Mouse (Mus musculus): Measurements from ENCODE around the gene Smarca2. TPM values are rescaled to one million over a fixed set of nuclear protein-coding genes. Genes with fewer than 3 reads are reported as not detected.
A peak's percentile ranks its signal among the peaks of the same experiment; 100 is the strongest.

The Smarca2 gene
- polyA plus RNA-seq, 1 experiment from 2014 or later, result 60.0 TPM

GRCm38 (mm10) chr19:26754016-26754794 is 149.4 kb downstream of the Smarca2 start:
- Histone ChIP-seq H3K27me3 (no peaks in the 10 kb centered on the region), H3K4me2 (no peak overlapping the region), H3K4me3 (replicated peaks) (no peak overlapping the region), H3K9me3 (no peaks in the 10 kb centered on the region; the same call in 1 of the 2 replicates), H3K27ac (no peak overlapping the region), H3K9ac (no peak overlapping the region), H3K4me1 (peaks cover 12% of the 10 kb centered on the region), H3K36me3 (replicated peaks) (peaks cover 14% of the 10 kb centered on the region; the same call in 1 of the 2 replicates)
- WGBS, result 86% methylated on average over 10 of the region's 10 CpGs
- ATAC-seq (ENCODE audit: low FRiP score), result no peak

GRCm38 (mm10) chr19:26755991-26756390 is 151.1 kb downstream of the Smarca2 start:
- Histone ChIP-seq H3K4me2 (no peak overlapping the region), H3K4me1 (peaks cover 4% of the 10 kb centered on the region), H3K27me3 (no peaks in the 10 kb centered on the region), H3K27ac (no peak overlapping the region), H3K4me3 (replicated peaks) (no peak overlapping the region), H3K9me3 (no peaks in the 10 kb centered on the region; the same call in 1 of the 2 replicates), H3K9ac (no peak overlapping the region), H3K36me3 (replicated peaks) (peaks cover 18% of the 10 kb centered on the region)
- WGBS, result 90% methylated on average over 6 of the region's 6 CpGs
- no peak for ATAC-seq (ENCODE audit: low FRiP score)

DNA sequence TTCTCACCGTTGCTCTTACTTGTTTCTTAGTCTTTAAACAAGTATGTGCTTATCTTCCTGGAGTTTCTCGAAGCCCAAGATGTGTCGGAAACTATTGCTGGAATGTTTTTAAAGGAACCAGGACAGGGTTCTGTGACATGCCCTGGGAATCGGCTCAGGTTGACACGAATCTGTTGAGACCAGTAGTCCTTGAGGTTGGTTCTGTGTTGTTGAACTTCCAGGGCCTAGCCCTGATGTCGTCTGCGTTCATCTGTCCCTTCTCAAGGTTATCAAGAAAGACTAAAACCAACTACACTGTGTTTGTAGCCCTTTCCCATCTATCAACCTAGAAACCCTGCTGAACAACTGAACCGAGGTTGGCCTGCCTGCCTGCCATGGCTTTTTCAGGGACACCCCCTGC is 151.5 kb downstream of the Smarca2 start:
- WGBS, result 89% methylated on average over 8 of the region's 8 CpGs
- Histone ChIP-seq H3K4me1 (peaks cover 6% of the 10 kb centered on the region), H3K4me3 (replicated peaks) (no peak overlapping the region), H3K4me2 (no peak overlapping the region), H3K9me3 (no peaks in the 10 kb centered on the region; the same call in 1 of the 2 replicates), H3K36me3 (replicated peaks) (peaks cover 18% of the 10 kb centered on the region), H3K27me3 (no peaks in the 10 kb centered on the region), H3K27ac (no peak overlapping the region), H3K9ac (no peak overlapping the region)
- no peak for ATAC-seq (ENCODE audit: low FRiP score)

DNA sequence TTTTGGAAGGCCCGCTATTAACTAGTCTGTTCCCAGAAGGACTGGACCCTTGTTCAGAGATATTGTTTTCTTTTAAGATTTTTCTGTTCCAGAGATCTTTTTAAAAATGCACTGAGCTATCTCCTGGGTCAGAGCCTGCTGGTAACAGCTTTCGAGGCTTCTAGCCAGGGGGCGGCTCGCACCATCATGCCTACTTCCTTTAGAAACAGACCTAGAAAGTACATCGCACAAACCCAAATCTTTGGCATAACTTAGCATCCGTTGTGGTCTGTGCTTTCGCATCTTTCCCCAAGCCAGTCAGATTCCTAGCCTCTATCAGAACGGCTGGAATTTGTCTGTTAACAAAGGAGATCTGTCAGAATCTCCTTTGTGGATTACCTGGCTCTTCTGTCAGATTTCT is 153.3 kb downstream of the Smarca2 start:
- H3K4me2 ChIP-seq, result no peak overlapping the region
- H3K27me3 ChIP-seq, result no peaks in the 10 kb centered on the region
- no peak overlapping the region for H3K27ac ChIP-seq
- peaks cover 14% of the 10 kb centered on the region for H3K36me3 ChIP-seq (replicated peaks)
- WGBS, result 80% methylated on average over 8 of the region's 8 CpGs
- no peak overlapping the region for H3K4me3 ChIP-seq (replicated peaks)
- ATAC-seq (ENCODE audit: low FRiP score), result no peak
- H3K4me1 ChIP-seq, result peaks cover 18% of the 10 kb centered on the region
- H3K9me3 ChIP-seq, result no peaks in the 10 kb centered on the region; the same call in 1 of the 2 replicates
- no peak overlapping the region for H3K9ac ChIP-seq

GRCm38 (mm10) chr19:26758620-26759019 is 153.8 kb downstream of the Smarca2 start:
- no peak overlapping the region for H3K27ac ChIP-seq
- WGBS, result 84% methylated on average over 7 of the region's 7 CpGs
- no peak for ATAC-seq (ENCODE audit: low FRiP score)
- H3K9ac ChIP-seq, result no peak overlapping the region
- H3K4me1 ChIP-seq, result peaks cover 18% of the 10 kb centered on the region
- H3K4me2 ChIP-seq, result no peak overlapping the region
- no peaks in the 10 kb centered on the region for H3K27me3 ChIP-seq
- peaks cover 14% of the 10 kb centered on the region for H3K36me3 ChIP-seq (replicated peaks)
- H3K4me3 ChIP-seq (replicated peaks), result no peak overlapping the region
- H3K9me3 ChIP-seq, result no peaks in the 10 kb centered on the region; the same call in 1 of the 2 replicates

- no peak overlapping the region for H3K9ac ChIP-seq
- no peaks in the 10 kb centered on the region; the same call in 1 of the 2 replicates for H3K9me3 ChIP-seq
- H3K4me2 ChIP-seq, result no peak overlapping the region
- H3K27ac ChIP-seq, result no peak overlapping the region
- peaks cover 18% of the 10 kb centered on the region for H3K4me1 ChIP-seq
- 85% methylated on average over 13 of the region's 13 CpGs for WGBS
- H3K36me3 ChIP-seq (replicated peaks), result peaks cover 13% of the 10 kb centered on the region
- no peak for ATAC-seq (ENCODE audit: low FRiP score)
- H3K27me3 ChIP-seq, result no peaks in the 10 kb centered on the region
- H3K4me3 ChIP-seq (replicated peaks), result no peak overlapping the region
Measured at GRCm38 (mm10) chr19:26759295-26759694, 154.4 kb downstream of the Smarca2 start.

GRCm38 (mm10) chr19:26761257-26761656 is 156.4 kb downstream of the Smarca2 start:
- ATAC-seq (ENCODE audit: low FRiP score), result no peak
- no peak overlapping the region for H3K4me3 ChIP-seq (replicated peaks)
- peaks cover 18% of the 10 kb centered on the region for H3K4me1 ChIP-seq
- H3K36me3 ChIP-seq (replicated peaks), result peaks cover 4% of the 10 kb centered on the region; the same call in 1 of the 2 replicates
- no peaks in the 10 kb centered on the region for H3K27me3 ChIP-seq
- H3K9me3 ChIP-seq, result no peaks in the 10 kb centered on the region
- no peak overlapping the region for H3K27ac ChIP-seq
- H3K9ac ChIP-seq, result no peak overlapping the region
- H3K4me2 ChIP-seq, result no peak overlapping the region

GRCm38 (mm10) chr19:26765483-26765882 is 160.6 kb downstream of the Smarca2 start:
- H3K9ac ChIP-seq, result no peak overlapping the region
- H3K36me3 ChIP-seq (replicated peaks), result peaks cover 6% of the 10 kb centered on the region
- ATAC-seq (ENCODE audit: low FRiP score), result no peak
- 92% methylated on average over 7 of the region's 7 CpGs for WGBS
- H3K4me2 ChIP-seq, result no peak overlapping the region
- H3K4me3 ChIP-seq (replicated peaks), result no peak overlapping the region
- H3K27me3 ChIP-seq, result no peaks in the 10 kb centered on the region
- no peaks in the 10 kb centered on the region for H3K9me3 ChIP-seq
- H3K27ac ChIP-seq, result no peak overlapping the region
- H3K4me1 ChIP-seq, result peaks cover 39% of the 10 kb centered on the region

- Histone ChIP-seq H3K4me3 (replicated peaks) (no peak overlapping the region), H3K27me3 (no peaks in the 10 kb centered on the region), H3K9me3 (no peaks in the 10 kb centered on the region), H3K9ac (no peak overlapping the region), H3K4me2 (no peak overlapping the region), H3K4me1 (peaks cover 34% of the 10 kb centered on the region), H3K36me3 (replicated peaks) (peaks cover 8% of the 10 kb centered on the region), H3K27ac (no peak overlapping the region)
- no peak for ATAC-seq (ENCODE audit: low FRiP score)
- 89% methylated on average over 13 of the region's 13 CpGs for whole genome bisulfite sequencing
Measured at GRCm38 (mm10) chr19:26767454-26767853, 162.6 kb downstream of the Smarca2 start.

GRCm38 (mm10) chr19:26767941-26768340 is 163.1 kb downstream of the Smarca2 start:
- Histone ChIP-seq H3K27me3 (no peaks in the 10 kb centered on the region), H3K4me1 (peaks cover 33% of the 10 kb centered on the region), H3K9me3 (no peaks in the 10 kb centered on the region), H3K4me2 (no peak overlapping the region), H3K9ac (no peak overlapping the region), H3K4me3 (replicated peaks) (no peak overlapping the region), H3K36me3 (replicated peaks) (peaks cover 8% of the 10 kb centered on the region), H3K27ac (peak overlapping the region; percentile 54; the same call in 1 of the 2 replicates)
- ATAC-seq (ENCODE audit: low FRiP score), result no peak
- 92% methylated on average over 6 of the region's 6 CpGs for WGBS

GRCm38 (mm10) chr19:26768846-26769245 is 164.0 kb downstream of the Smarca2 start:
- Histone ChIP-seq H3K4me2 (no peak overlapping the region), H3K4me1 (peaks cover 33% of the 10 kb centered on the region), H3K9ac (no peak overlapping the region), H3K27ac (peak overlapping the region; percentile 98), H3K4me3 (replicated peaks) (no peak overlapping the region), H3K36me3 (replicated peaks) (peaks cover 11% of the 10 kb centered on the region), H3K27me3 (no peaks in the 10 kb centered on the region), H3K9me3 (no peaks in the 10 kb centered on the region)
- 85% methylated on average over 5 of the region's 5 CpGs for whole genome bisulfite sequencing
- ATAC-seq (ENCODE audit: low FRiP score), result no peak

- peak overlapping the region; percentile 38 for H3K9ac ChIP-seq
- WGBS, result 8% methylated on average over 16 of the region's 16 CpGs
Measured at GRCm38 (mm10) chr19:26769609-26770500, 165.0 kb downstream of the Smarca2 start.

More at GRCm38 (mm10) chr19:26769609-26770500, 165.0 kb downstream of the Smarca2 start:
- Histone ChIP-seq H3K9me3 (no peaks in the 10 kb centered on the region), H3K4me3 (replicated peaks) (peak overlapping the region; percentile 14), H3K4me1 (peaks cover 33% of the 10 kb centered on the region), H3K36me3 (replicated peaks) (peaks cover 20% of the 10 kb centered on the region), H3K27ac (peak overlapping the region; percentile 98), H3K27me3 (no peaks in the 10 kb centered on the region), H3K4me2 (peak overlapping the region; percentile 51)
- ATAC-seq (ENCODE audit: low FRiP score), result peak; percentile 87
